14 mouse cellular contexts compared by ENCODE assay signal in the genomic region with DNA sequence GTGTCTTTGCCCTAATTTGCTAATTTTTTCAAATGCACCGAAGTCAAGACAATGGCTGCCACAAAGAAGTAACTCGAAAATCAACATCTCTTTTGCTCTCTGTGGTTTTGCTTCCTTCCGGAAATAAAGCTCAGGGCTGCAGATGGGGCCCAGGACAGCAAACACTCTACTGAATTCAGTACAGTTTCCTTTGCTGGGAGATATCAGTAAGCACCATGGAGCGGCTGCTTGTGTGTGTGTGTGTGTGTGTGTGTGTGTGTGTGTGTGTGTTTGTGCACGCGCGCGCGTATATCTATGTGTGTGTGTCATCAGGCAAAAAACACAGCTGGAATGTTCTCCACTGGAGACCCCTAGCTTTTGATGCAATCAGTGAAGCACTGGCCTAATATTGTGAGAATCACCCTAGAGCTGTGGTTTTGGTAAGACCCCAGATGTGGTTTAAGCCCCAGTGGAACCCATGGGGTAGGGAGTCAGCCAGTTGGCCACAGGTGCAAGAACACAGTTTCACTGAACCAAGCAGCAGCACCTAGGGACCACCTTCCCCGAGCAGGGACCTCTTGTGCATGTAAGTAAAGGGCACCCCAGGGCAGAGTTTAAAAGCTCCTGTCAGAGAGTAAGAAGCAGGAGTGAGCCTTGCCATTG. TPM values are rescaled to one million over a fixed set of nuclear protein-coding genes. Genes with fewer than 3 reads are reported as not detected.
DNase-seq lines count a peak whose midpoint lies in the region; ATAC-seq and TF ChIP-seq lines count a peak whose summit lies in the region.
"Had no signal": no experiment of that assay in that cellular context is flagged by ENCODE, and none has a peak within 500 bp of the region (broad histone marks: within the 10 kb centered on the region; RNA-seq: fewer than 3 reads in every experiment).

No protein-coding gene starts in this region.

- ATAC-seq in heart, postnatal 0 days (ENCODE audit: insufficient read depth, low read depth): no peak
- no peak for ATAC-seq in heart, embryonic 12.5 days (ENCODE audit: insufficient number of reproducible peaks, low FRiP score)
- ATAC-seq in megakaryocyte-erythroid progenitor cell, adult 5-6 weeks (replicated peaks; ENCODE audit: low FRiP score, low TSS enrichment, poor library complexity, severe bottlenecking): peak; percentile 46
- ATAC-seq in frontal cortex, adult (ENCODE audit: low TSS enrichment): no peak
- ATAC-seq in forebrain, embryonic 11.5 days (replicated peaks; ENCODE audit: low FRiP score): no peak
- ATAC-seq: forebrain, postnatal 0 days; hindbrain, embryonic 16.5 days; lung, postnatal 0 days had no signal

- 81% methylated on average over 10 of the region's 10 CpGs for WGBS in heart, postnatal 0 days
- WGBS in heart, embryonic 12.5 days: 73% methylated on average over 10 of the region's 10 CpGs
- WGBS in forebrain, embryonic 11.5 days: 90% methylated on average over 10 of the region's 10 CpGs

- H3K36me3 ChIP-seq in heart, postnatal 0 days (replicated peaks; ENCODE audit: control insufficient read depth, insufficient read depth, low read length): no peaks in the 10 kb centered on the region
- no peaks in the 10 kb centered on the region for H3K36me3 ChIP-seq in heart, embryonic 12.5 days
- no peaks in the 10 kb centered on the region for H3K36me3 ChIP-seq in forebrain, embryonic 11.5 days (ENCODE audit: control insufficient read depth, insufficient read depth, low read length)
- H3K36me3 ChIP-seq: embryonic facial prominence, embryonic 13.5 days had no signal

- no peaks in the 10 kb centered on the region for H3K27me3 ChIP-seq in heart, postnatal 0 days (ENCODE audit: control insufficient read depth, insufficient read depth, low read length)
- H3K27me3 ChIP-seq in heart, embryonic 12.5 days (replicated peaks): no peaks in the 10 kb centered on the region
- H3K27me3 ChIP-seq in forebrain, embryonic 11.5 days (ENCODE audit: control insufficient read depth, insufficient read depth, low read length): no peaks in the 10 kb centered on the region
- H3K27me3 ChIP-seq: embryonic facial prominence, embryonic 13.5 days had no signal

- no peak for DNase-seq in heart, postnatal 0 days (ENCODE audit: low spot score)
- DNase-seq in induced T-regulatory cell, adult 2 months (ENCODE audit: low read depth): peak; percentile 81
- peak; percentile 67 to 76 for DNase-seq in thymus, postnatal 10 days (ENCODE audit: low spot score in 2 of 2)
- no peak for DNase-seq in left cerebral cortex, adult 9 months (ENCODE audit: low spot score in 2 of 2)
- DNase-seq in forebrain, embryonic 11.5 days (ENCODE audit: low spot score): no peak
- DNase-seq: cerebellum, adult 8-10 months; forebrain, postnatal 0 days had no signal

- no peaks in the 10 kb centered on the region for H3K9me3 ChIP-seq in heart, postnatal 0 days (replicated peaks; ENCODE audit: control insufficient read depth, low read length)
- 0 out of 2 replicates have a peak, but pooled peaks cover 3% of the 10 kb centered on the region for H3K9me3 ChIP-seq in heart, embryonic 12.5 days (replicated peaks)
- H3K9me3 ChIP-seq in forebrain, embryonic 11.5 days (ENCODE audit: control insufficient read depth, low read length): no peaks in the 10 kb centered on the region

- no peak overlapping the region; the same call in 1 of the 2 replicates for H3K9ac ChIP-seq in heart, postnatal 0 days (replicated peaks; ENCODE audit: low read depth, low read length)
- H3K9ac ChIP-seq in heart, embryonic 12.5 days: no peak overlapping the region
- no peak overlapping the region for H3K9ac ChIP-seq in forebrain, embryonic 11.5 days (ENCODE audit: low read length)
- H3K9ac ChIP-seq: embryonic facial prominence, embryonic 13.5 days; forebrain, postnatal 0 days had no signal

- no peak for TF ChIP-seq CTCF in heart, postnatal 0 days (IDR thresholded peaks at IDR 0.05; ENCODE audit: low read depth)

- no peaks in the 10 kb centered on the region for H3K4me1 ChIP-seq in heart, postnatal 0 days (ENCODE audit: control insufficient read depth, insufficient read depth)
- peaks cover 6% of the 10 kb centered on the region; the same call in 1 of the 2 replicates for H3K4me1 ChIP-seq in heart, embryonic 12.5 days (replicated peaks)
- no peaks in the 10 kb centered on the region for H3K4me1 ChIP-seq in forebrain, embryonic 11.5 days (replicated peaks; ENCODE audit: control insufficient read depth, insufficient read depth, low read length)
- H3K4me1 ChIP-seq: embryonic facial prominence, embryonic 13.5 days had no signal

- H3K4me3 ChIP-seq in heart, postnatal 0 days (ENCODE audit: low read depth, low read length): no peak overlapping the region
- no peak overlapping the region for H3K4me3 ChIP-seq in heart, embryonic 12.5 days
- no peak overlapping the region for H3K4me3 ChIP-seq in forebrain, embryonic 11.5 days (ENCODE audit: low read depth, low read length)
- H3K4me3 ChIP-seq: embryonic facial prominence, embryonic 13.5 days had no signal

- TF ChIP-seq EP300 in heart, postnatal 0 days (IDR thresholded peaks at IDR 0.05; ENCODE audit: low read depth): no peak

- H3K4me2 ChIP-seq in heart, postnatal 0 days (ENCODE audit: low read depth, low read length): no peak overlapping the region; the same call in 1 of the 2 replicates
- H3K4me2 ChIP-seq in heart, embryonic 12.5 days: no peak overlapping the region
- H3K4me2 ChIP-seq in forebrain, embryonic 11.5 days (ENCODE audit: low read depth, low read length, severe bottlenecking): no peak overlapping the region
- H3K4me2 ChIP-seq: embryonic facial prominence, embryonic 13.5 days had no signal

- peak overlapping the region; percentile 30; the same call in 1 of the 2 replicates for H3K27ac ChIP-seq in heart, postnatal 0 days (ENCODE audit: low read depth)
- H3K27ac ChIP-seq in heart, embryonic 12.5 days (ENCODE audit: poor library complexity, severe bottlenecking): no peak overlapping the region
- no peak overlapping the region for H3K27ac ChIP-seq in forebrain, embryonic 11.5 days (ENCODE audit: low read depth, low read length)
- H3K27ac ChIP-seq: embryonic facial prominence, embryonic 13.5 days; stomach, postnatal 0 days had no signal

RNA-seq across cellular contexts. Expression of a gene that starts 19.7 kb away (rescaled TPM):
- total RNA-seq in heart, postnatal 0 days (2014; rRNA removed; ENCODE audit: low replicate concordance): 18.6 and 21.8 TPM in 2 replicates
- 17.8 and 21.0 TPM in 2 replicates for polyA plus RNA-seq in heart, postnatal 0 days (2015; fragmentation: Nextera tagmentation; extraction: Ambion mirVana)
- polyA plus RNA-seq in heart, embryonic 12.5 days (2016; fragmentation: Nextera tagmentation; extraction: Ambion mirVana): 7.4 and 9.6 TPM in 2 replicates
- total RNA-seq in megakaryocyte-erythroid progenitor cell, adult 5-6 weeks (2014; fragmentation: Nextera tagmentation): 14.5 and 28.5 TPM in 2 replicates
- total RNA-seq in megakaryocyte-erythroid progenitor cell, adult 5-6 weeks (2017): 21.3 and 27.3 TPM in 2 replicates
- polyA plus RNA-seq in forebrain, embryonic 11.5 days (2014; fragmentation: Nextera tagmentation; extraction: Ambion mirVana): 1.6 and 1.7 TPM in 2 replicates

Comparison
In these comparisons a context has a peak if more than half of its experiments do, and no peak if none do; other contexts are left out.
1. DNase-seq: peak in induced T-regulatory cell, adult 2 months (single experiment) and thymus, postnatal 10 days (2 of 2); none in heart, postnatal 0 days (single experiment), left cerebral cortex, adult 9 months (0 of 2) and forebrain, embryonic 11.5 days (single experiment).